Mouse (Mus musculus) E14TG2a.4 (cell line): ENCODE data around the gene Tbc1d16.
"Not testable (repeated sequence)": the region's sequence is repeated elsewhere in the genome, so short reads cannot be mapped to it uniquely, and the experiment has no call there.

ENCODE experiments used
- H3K27me3 ChIP-seq: 2 replicates; pipeline ENCODE4 v1.6.1; 2014; ENCODE audit warnings: low read length, control low read depth; ENCODE audit not compliant: insufficient read depth
- H3K36me3 ChIP-seq: 2 replicates; pipeline ENCODE4 v1.6.1; 2014; ENCODE audit warnings: low read length, control low read depth; ENCODE audit not compliant: insufficient read depth
- H3K4me1 ChIP-seq: replicated peaks from 2 replicates; pipeline ENCODE4 v1.6.1; 2014; ENCODE audit warnings: low read depth, low read length, control low read depth
- H3K4me3 ChIP-seq: replicated peaks from 2 replicates; pipeline ENCODE4 v1.5.1; 2014; ENCODE audit warnings: mild to moderate bottlenecking, low read length
- H3K9me3 ChIP-seq: 2 replicates; pipeline ENCODE4 v1.6.1; 2014; ENCODE audit warnings: low read length, control low read depth
- CTCF ChIP-seq: conservative IDR thresholded peaks from 2 replicates; pipeline ENCODE4 v1.5.1; 2014; ENCODE audit warnings: low read length
- NANOG ChIP-seq: IDR thresholded peaks from 2 replicates; pipeline ENCODE4 v1.6.1; 2014; ENCODE audit warnings: borderline replicate concordance, low read length, mixed read lengths
- POU5F1 ChIP-seq: IDR thresholded peaks from 2 replicates; pipeline ENCODE4 v1.6.1; 2014; ENCODE audit warnings: low read length, borderline replicate concordance

Tbc1d16 gene

DNA sequence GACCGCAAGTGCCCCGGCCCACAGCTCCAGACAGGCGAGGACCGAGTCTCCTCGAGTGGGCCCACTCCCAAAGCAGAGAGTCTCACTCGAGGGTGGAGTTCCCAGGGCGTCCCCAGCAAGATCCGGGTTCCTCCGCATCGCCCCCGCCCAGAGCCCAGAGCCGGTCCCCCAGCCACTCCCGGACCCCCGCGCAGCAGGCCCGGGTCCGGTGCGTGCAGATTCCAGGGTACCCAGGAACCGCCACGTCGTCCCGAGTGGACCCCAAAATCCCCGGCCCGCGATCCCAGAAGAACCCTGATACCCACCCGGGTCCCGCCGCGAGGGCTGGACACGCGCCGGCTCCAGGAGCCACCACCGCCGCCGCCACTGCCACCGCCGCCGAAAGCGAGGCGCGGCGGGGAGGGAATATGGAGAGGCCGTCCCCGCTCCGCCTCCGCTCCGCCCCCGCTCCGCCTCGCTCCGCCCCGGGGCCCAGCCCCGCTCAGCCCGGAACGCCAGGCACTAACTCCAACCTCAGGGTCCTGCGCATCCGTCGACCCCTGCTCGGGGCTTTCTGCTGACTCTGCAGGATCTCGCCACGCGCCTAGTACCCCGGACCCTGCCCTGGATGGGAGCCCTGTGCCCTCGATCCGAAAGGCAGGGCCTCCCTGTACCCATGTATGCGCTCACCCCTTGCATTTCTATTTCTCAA lies at the start of gene Tbc1d16, which contains the start of gene Ccdc40:
Tbc1d16 (minus strand) TSS at position 409 of the 691 bp plus-strand sequence.
Ccdc40 (plus strand) TSS at position 482 of the 691 bp plus-strand sequence.
- Histone ChIP-seq H3K27me3 (peaks cover 81% of the 10 kb centered on the region), H3K9me3 (no peaks in the 10 kb centered on the region)
- TF ChIP-seq POU5F1 (no peak), NANOG (no peak), CTCF (no peak)

DNA sequence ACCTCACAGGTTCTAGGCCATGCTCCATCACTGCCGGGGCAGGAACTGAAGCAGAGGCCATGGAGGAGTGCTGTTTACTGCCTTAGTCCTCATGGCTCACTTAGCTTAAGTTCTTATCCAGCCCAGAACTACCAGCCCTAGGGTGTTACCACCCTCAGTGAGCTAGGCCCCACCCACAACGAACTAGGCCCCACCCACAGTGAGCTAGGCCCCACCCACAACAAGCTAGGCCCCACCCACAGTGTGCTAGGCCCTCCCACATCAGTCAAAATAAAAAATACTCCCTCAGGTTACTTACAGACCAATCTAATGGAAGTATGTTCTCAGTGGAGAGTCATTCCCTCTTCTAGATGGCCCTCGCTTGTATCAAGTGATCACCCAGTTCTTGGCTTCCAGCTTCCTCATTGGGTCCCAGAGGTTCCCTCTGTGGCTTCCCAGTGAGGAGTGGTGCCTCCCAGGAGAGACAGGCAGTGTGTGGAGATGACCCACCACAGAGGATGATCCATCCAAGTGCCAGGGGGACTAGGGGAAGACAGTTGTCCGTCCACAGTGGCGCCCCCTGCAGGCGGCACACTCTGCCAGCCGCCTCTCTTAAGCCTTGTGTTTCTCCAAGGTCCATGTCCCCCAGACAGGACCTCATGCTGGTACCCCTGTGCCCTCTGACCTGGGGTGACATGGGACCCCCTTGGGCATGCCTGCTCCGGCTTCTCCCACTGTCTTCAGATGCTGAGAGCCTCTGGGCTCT lies 45.1 kb upstream of the Tbc1d16 start:
- H3K4me1 ChIP-seq: peaks cover 87% of the 10 kb centered on the region
- H3K4me3 ChIP-seq: no peak overlapping the region
- H3K36me3 ChIP-seq: peaks cover 72% of the 10 kb centered on the region
- H3K9me3 ChIP-seq: no peaks in the 10 kb centered on the region; the same call in 1 of the 2 replicates
- TF ChIP-seq POU5F1: no peak
- TF ChIP-seq NANOG: no peak
- TF ChIP-seq CTCF: peak; percentile 79
- peaks cover 6% of the 10 kb centered on the region; the same call in 1 of the 2 replicates for H3K27me3 ChIP-seq

More for the DNA sequence above, at the start of gene Tbc1d16, which contains the start of gene Ccdc40:
- peak within 1 kb of the TSS; percentile 90 for H3K4me3 ChIP-seq
- H3K4me1 ChIP-seq: peaks cover 39% of the 10 kb centered on the region
- H3K36me3 ChIP-seq: no peaks in the 10 kb centered on the region

DNA sequence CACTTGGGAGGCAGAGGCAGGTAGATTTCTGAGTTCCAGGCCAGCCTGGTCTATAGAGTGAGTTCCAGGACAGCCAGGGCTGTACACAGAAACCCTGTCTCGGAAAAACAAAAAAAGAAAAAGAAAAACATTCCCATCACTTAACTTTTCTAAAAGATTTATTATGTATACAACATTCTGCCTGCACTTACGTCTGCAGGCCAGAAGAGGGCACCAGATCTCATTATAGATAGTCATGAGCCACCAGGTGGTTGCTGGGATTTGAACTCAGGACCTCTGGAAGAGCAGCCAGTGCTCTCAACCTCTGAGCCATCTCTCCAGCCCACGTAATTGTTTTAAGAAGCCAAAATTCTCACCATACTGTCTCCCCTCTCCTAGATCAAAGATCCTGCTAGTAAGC lies 44.2 kb upstream of the Tbc1d16 start:
- TF ChIP-seq CTCF: peak; percentile 56
- not testable (repeated sequence) for H3K27me3 ChIP-seq, H3K9me3 ChIP-seq, H3K4me3 ChIP-seq
- peaks cover 64% of the 10 kb centered on the region for H3K36me3 ChIP-seq
- H3K4me1 ChIP-seq: peaks cover 84% of the 10 kb centered on the region

DNA sequence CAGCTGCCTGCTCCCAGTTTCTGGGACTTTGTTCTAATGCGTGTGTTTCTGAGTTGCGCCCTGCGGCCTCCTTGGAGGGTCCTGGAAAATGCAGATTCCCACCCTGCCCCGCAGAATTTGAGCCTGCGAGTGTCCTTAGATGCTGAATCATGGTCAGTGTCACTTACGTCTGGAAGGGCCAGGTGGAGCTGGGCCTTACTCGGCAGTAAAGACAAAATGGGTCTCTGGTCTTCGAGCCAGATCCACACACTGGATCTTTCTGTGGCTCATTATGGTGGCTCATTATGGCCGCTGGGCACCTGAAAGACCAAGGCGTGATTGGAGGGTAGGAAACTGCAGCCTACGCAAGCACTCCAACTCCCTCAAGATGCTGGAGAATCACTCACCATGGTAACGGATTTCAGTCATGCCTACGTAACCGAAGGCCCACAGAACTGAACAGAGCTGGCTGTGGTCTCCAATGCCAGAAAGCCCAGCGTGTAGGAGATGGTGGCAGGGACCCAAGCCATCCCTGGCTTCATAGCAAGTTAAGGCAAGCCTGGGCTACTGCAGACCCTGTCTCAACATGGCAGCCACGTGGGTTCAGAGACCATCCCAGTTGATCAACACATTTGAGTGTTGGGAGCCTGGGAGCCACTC lies 40.4 kb upstream of the Tbc1d16 start:
- TF ChIP-seq CTCF (no peak), NANOG (no peak)
- Histone ChIP-seq H3K4me3 (peak overlapping the region; percentile 78), H3K4me1 (peaks cover 76% of the 10 kb centered on the region), H3K36me3 (peaks cover 32% of the 10 kb centered on the region), H3K9me3 (no peaks in the 10 kb centered on the region), H3K27me3 (peaks cover 11% of the 10 kb centered on the region)

DNA sequence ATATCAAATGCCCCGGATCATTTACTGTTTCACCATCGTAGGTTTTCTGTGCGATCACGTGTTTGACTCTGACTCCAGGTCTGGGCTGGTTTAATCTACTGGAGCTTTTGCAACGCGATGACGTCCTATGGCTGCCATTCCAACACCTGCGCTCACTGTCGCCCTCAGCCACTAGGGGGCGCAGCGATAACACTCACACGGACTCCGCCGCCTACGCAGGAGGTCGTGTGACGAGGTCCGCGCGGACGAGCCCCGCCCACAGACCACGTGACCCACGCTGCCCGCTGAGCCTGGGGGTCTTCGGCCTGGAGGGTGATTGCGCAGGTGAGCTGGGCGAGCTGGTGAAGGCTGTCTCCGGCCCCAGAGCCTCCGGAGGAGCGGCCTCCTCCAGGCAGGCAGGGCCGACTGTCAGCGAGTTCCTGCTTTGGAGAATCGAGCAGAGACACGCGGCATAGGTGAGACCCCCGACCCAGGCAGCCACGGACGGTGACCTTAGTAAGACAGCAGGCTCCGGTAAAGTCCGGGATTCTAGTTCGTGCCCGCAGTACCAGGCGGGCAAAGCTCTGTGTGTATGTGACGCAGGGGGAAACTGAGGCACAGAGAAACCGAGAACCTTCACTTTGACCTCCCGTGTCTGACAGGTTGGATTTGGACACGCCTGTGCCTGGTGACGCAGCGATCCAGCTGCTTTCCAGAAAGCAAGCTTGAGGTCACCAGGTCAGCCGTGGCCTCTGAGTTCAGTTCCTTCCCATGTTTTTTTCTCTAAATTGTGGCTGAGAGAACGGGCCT lies 39.7 kb upstream of the Tbc1d16 start, which contains the start of gene Gaa:
Gaa (plus strand) TSS at position 120 of the 789 bp plus-strand sequence.
- TF ChIP-seq POU5F1 (no peak), NANOG (no peak), CTCF (peak; percentile 72)
- peaks cover 30% of the 10 kb centered on the region for H3K36me3 ChIP-seq
- H3K4me1 ChIP-seq: peaks cover 76% of the 10 kb centered on the region
- peaks cover 14% of the 10 kb centered on the region for H3K27me3 ChIP-seq
- H3K9me3 ChIP-seq: no peaks in the 10 kb centered on the region
- H3K4me3 ChIP-seq: peak within 1 kb of the TSS; percentile 78

DNA sequence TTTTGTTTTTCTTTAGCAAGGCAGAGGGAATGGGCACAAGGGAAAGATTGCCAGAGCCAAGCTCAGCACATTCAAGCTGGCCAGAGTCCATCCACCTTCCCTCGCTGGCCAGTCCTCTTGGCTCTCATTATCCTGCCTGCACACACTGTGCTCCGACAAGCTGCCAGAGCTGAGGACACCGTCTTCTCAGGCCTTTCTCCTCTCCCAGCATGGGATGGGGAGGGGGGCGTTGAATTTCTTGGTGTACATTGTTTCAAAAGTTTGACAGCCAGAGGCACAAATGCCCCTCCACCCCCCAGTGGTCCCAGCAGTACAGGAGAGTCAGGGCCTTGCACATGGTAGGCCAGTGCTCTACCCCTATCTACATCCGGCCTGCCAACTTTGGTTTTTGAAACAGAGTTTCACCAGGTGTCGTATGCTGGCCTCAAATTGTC lies 39.0 kb upstream of the Tbc1d16 start:
- TF ChIP-seq CTCF: no peak
- TF ChIP-seq NANOG: no peak
- TF ChIP-seq POU5F1: no peak
- Histone ChIP-seq H3K4me3 (0 out of 2 replicates have a peak overlapping the region, but pooled peaks have one; percentile 78), H3K4me1 (peaks cover 76% of the 10 kb centered on the region), H3K27me3 (peaks cover 14% of the 10 kb centered on the region), H3K36me3 (peaks cover 27% of the 10 kb centered on the region), H3K9me3 (no peaks in the 10 kb centered on the region)

DNA sequence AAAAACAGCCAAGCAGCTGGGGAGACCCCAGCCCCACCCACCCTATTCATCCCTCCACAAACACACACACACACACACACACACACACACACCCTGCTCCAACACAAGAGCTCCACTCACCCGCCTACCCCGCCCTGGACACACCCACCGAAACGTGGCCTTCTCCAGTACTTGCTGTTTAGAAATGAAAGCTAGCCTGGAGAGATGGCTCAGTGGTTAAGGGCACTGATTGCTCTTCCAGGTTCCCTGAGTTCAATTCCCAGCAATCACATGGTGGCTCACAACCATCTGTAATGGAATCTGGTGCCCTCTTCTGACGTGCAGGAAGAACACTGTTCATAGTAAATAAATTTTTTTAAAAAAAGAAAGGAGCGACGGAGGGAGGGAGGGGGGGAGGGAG lies 37.5 kb upstream of the Tbc1d16 start:
- H3K36me3 ChIP-seq: peaks cover 14% of the 10 kb centered on the region
- TF ChIP-seq POU5F1 (no peak), CTCF (no peak), NANOG (no peak)

DNA sequence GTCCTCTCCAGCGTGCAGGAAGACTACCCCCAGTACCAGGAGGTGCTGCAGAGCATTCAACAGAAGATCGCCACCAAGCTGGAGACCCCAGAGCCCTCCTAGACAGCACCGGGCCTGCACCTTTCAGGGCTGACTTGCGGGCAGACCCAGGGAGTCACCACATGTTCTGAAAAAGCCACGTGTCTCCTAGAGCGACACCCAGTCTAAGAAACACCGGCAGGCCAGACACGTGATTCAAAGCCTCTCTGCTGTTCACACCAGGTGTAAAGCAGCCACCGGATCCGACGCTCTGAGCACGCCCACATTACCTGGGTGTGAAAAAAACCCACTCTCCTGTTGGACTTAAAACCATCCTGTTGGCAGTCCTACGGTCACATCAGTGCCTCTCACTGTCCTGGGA lies 36.1 kb upstream of the Tbc1d16 start:
- 0 out of 2 replicates have a peak, but pooled peaks cover under 1% of the 10 kb centered on the region for H3K36me3 ChIP-seq
- TF ChIP-seq CTCF (no peak), POU5F1 (no peak), NANOG (no peak)
- peaks cover 14% of the 10 kb centered on the region for H3K27me3 ChIP-seq
- H3K4me3 ChIP-seq: 0 out of 2 replicates have a peak overlapping the region, but pooled peaks have one; percentile 17
- H3K9me3 ChIP-seq: no peaks in the 10 kb centered on the region
- H3K4me1 ChIP-seq: peaks cover 63% of the 10 kb centered on the region

More for the DNA sequence above, 37.5 kb upstream of the Tbc1d16 start:
- H3K9me3 ChIP-seq: no peaks in the 10 kb centered on the region
- peaks cover 69% of the 10 kb centered on the region for H3K4me1 ChIP-seq
- H3K4me3 ChIP-seq: no peak overlapping the region
- peaks cover 14% of the 10 kb centered on the region for H3K27me3 ChIP-seq
